Mouse (Mus musculus) layer of hippocampus, postnatal 14 days (tissue): ENCODE measurements around the gene Klk1b3. TPM values are rescaled to one million over a fixed set of nuclear protein-coding genes. Genes with fewer than 3 reads are reported as not detected.
"Not testable (repeated sequence)": the region's sequence is repeated elsewhere in the genome, so short reads cannot be mapped to it uniquely, and the experiment has no call there.

Experiments used
- DNase-seq, 2 experiments: peaks; one replicate each; pipeline ENCODE4 v3.0.0; 2021 to 2022; ENCODE audit warnings: low spot score in 2 of 2, mixed read lengths in 1 of 2
- long read RNA-seq, 2 experiments: library from polyadenylated mRNA; stranded (forward); transcript quantifications; one replicate each; pipeline ENCODE4 v2.0.0; 2021
- total RNA-seq, 2 experiments: library from RNA; stranded (reverse); gene quantifications; 2 replicates each; pipeline ENCODE4 v1.2.3; 2021

The Klk1b3 gene
- not detected for total RNA-seq
- long read RNA-seq, experiment 1 = 0 reads
- long read RNA-seq, experiment 2 = 0 reads

GRCm38 (mm10) chr7:44197891-44198290, at the start of gene Klk1b3:
TSS of gene Klk1b3 (plus strand) at chr7:44198191.
- DNase-seq = no peak

GRCm38 (mm10) chr7:44179299-44180045, 18.5 kb upstream of the Klk1b3 start:
- no peak for DNase-seq

DNA sequence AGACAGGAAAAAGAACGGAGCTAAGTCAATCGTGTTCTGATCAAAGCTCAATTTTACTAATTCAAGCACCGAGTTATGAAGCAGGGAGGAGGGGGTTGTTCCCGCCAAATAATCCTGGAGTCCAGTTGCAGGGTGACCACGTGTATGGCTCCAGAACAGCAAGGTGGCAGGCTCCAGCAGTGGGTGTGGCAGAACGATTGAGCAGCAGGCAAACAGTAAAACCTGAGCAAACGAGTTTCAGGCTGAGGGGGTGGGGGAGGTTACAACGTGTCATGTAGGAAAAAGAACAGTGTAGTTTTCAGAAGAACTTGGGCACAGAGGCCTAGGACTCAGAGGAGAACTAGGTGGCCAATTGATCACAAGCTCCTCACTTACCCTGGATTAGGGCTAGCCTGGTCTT, 11.5 kb upstream of the Klk1b3 start:
- DNase-seq = not testable (repeated sequence)

DNA sequence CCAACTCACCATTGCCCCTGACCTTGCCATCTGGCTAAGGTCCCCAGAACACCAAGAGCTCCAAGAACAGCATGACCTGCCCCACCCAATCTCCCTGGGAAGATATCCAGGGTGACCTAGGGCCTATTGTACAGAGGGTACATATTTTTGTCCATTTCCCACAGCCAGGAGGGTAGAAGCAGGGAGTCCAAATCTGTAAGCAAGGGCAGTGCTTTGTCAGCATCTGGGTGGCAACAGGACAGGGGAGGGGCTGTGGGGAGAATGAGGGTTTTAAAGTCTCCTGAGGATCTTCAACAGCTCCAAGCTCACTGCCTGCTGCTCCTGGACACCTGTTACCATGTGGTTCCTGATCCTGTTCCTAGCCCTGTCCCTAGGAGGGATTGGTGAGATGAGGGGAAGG, 10.1 kb upstream of the Klk1b3 start, which contains the start of gene Klk1b24:
Klk1b24 (plus strand) TSS at position 301 of the 400 bp plus-strand sequence.
- not testable (repeated sequence) for DNase-seq

GRCm38 (mm10) chr7:44193466-44193865, 4.5 kb upstream of the Klk1b3 start:
- not testable (repeated sequence) for DNase-seq

GRCm38 (mm10) chr7:44207135-44207534, 9.1 kb downstream of the Klk1b3 start, which contains the start of gene Klk1b4:
TSS of gene Klk1b4 (plus strand) at chr7:44207435.
- DNase-seq = not testable (repeated sequence)

DNA sequence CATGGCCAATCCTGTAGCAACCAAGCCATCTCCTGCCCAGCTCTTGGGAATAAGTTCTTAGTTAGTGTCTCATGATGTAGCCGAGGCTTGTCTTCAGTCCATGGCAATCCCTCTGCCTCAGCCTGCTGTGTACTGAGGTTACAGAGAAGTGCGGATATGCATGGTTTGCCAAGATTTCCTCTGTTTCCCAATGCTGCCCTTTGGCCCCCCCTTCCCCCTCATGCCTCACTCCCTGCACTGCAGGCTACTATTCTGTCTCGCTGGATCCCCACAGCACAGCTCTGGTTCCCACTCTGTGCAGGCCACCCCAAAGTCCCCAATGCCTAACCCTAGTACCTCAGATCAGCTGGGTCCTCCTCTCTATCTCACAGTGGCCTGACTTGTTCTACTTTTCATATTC, 10.3 kb downstream of the Klk1b3 start:
- no peak for DNase-seq

- no peak for DNase-seq
These were observed 17.7 kb downstream of the Klk1b3 start, which contains the start of gene Klk1b5 for GRCm38 (mm10) chr7:44215645-44216044. TSS of gene Klk1b5 (plus strand) at chr7:44215945.

DNA sequence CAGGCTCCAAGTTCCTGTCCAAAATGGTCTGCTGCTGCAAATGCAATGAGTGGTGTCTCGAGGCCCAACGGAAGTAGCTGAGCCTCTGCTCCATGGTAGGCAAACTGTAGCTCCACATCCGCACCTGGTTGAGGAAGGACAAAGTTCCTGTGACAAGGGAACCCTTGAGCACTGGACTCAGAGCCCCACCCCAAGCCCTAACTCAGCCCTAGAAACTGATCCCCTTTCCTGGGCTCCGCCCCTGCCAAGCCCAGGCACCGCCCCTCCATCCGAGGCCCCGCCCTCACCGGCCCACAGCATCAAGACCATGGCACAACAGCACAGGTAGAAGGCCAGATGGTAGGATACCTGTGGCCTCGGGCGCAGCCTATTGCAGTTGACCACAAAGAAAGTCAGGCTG, 23.6 kb downstream of the Klk1b3 start:
- not testable (repeated sequence) for DNase-seq

DNA sequence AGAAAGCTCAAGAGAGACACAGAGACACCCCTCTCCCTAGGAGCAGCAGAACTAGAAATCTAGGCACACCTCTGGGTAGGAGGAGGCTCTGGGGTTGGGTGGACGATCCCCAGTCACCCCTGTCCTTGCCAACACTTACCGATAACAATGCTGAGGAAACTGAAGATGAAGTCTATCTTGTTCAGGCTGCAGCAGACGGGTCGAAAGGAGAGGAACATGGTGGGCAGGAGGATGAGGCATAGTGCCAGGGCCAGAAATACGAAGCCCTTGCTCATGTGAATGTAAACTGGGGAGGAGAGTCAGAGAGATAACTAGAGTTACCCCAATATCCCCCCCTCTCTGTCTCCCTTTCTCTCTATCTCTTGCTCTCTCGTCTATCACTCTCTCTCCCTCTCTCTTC, 24.3 kb downstream of the Klk1b3 start:
- DNase-seq = not testable (repeated sequence)

- no peak for DNase-seq
These were observed 27.1 kb downstream of the Klk1b3 start, which contains the start of gene Klk1 for GRCm38 (mm10) chr7:44225076-44225475. TSS of gene Klk1 (plus strand) at chr7:44225360.

DNA sequence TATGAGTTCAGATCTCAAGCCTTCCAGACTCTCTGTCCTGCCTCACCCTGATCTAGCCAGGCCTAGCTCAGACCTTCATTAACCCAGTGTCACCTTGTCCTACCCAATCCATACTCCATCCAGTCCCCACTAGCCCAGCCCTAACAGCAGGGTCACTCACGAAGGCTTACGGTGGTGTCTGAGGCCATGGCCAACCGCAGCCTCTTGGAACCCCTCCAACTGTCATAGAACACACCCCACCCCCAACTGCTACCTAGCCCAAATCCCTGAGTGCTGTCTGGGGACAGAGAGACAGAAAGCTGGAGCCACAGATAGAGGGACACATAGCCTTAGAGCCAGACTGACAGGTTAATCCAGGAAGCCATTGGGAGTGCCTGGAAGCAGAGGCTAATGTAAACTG, 37.9 kb downstream of the Klk1b3 start, which contains the start of gene Gm36864:
Gm36864 (plus strand) TSS at position 269 of the 400 bp plus-strand sequence.
- DNase-seq = no peak

DNA sequence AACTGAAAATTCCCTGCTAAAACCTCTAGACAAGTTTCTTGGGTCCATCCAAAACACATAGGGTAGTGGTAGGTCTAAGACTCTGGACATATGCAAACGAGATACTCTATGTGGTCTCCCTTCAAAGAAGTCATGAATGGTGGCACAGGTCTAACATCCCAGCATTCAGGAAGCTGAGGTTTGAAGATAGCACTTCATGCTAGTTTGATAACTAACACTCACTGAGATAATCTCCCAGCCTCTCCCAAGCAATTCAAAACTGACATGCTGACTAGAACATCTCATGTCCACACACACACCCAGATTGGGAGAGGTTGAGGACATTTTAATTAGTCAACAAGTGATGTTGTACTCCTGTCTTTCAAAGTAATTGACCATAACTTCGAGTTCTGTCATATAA, 41.9 kb downstream of the Klk1b3 start:
- DNase-seq = no peak

DNA sequence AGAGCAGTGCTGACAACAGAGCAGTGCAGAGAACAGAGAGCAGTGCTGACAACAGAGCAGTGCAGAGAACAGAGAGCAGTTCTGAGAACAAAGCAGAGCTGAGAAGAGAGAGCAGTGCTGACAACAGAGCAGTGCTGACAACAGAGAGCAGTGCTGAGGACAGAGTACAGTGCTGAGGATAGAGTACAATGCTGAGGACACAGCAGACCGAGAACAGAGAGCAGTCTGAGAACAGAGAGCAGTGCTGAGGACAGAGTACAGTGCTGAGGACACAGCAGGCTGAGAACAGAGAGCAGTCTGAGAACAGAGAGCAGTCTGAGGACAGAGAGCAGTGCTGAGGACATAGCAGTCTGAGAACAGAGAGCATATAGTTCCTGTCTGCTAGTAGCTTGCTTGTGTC, 42.7 kb downstream of the Klk1b3 start:
- no peak for DNase-seq

- DNase-seq = no peak
These were observed 43.2 kb downstream of the Klk1b3 start for GRCm38 (mm10) chr7:44241163-44241562.

GRCm38 (mm10) chr7:44244080-44244479, 46.1 kb downstream of the Klk1b3 start:
- DNase-seq = no peak

DNA sequence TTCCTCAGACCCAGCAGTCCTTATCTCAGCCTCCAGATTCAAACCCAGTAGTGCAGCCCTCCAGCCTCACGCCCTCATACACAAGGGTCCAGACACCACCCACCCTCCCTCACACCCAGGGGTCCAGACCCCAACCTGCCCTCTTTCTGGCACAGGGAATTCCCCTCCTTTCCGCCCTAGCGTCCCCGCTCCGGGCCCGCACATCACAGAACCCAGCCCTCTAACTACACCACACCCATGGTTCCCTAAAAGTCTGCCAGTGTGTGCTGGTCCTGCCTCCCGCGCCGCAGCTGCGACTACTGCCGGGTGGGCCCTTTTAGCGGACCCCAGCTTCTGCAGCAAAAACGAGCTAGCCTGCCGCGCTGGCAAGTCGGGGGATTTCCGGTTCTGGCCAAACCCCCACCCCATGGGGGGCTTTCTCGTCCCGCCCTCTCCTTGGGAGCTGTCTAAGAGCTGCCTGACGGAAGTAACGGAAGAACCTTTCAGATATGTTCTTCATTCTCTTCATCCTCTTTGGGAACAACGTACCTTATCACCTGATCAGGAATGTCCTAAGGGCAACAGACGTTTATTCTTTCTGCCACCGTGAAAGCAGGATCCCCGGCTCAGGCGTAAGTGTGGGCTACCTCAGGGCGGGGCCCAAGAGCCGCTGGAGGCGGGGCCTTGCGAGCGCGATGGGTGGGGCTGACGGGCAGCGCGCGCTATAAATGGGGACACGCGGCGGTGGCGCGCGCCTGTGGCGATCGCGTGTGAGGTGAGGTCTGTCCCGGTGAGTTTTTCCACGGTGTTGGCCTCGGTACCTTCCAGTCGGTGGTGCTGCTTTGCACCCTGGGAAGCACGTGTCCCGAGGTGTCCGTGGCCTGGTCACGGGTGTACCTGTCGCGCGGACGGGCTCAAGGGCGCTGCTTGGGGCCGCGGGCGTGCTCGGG, 48.3 kb downstream of the Klk1b3 start, which contains the start of the genes 1700028J19Rik and 2410002F23Rik:
1700028J19Rik (minus strand) TSS at position 641 of the 929 bp plus-strand sequence.
2410002F23Rik (plus strand) TSS at position 668 of the 929 bp plus-strand sequence.
- DNase-seq = peak; percentile 93 to 96

- peak in 1 of 2 experiments; percentile 57 for DNase-seq
These were observed 49.0 kb downstream of the Klk1b3 start for GRCm38 (mm10) chr7:44246984-44247470.

- DNase-seq = no peak
These were observed 50.0 kb downstream of the Klk1b3 start for GRCm38 (mm10) chr7:44247971-44248370.

- no peak for DNase-seq
These were observed 51.3 kb downstream of the Klk1b3 start for GRCm38 (mm10) chr7:44249248-44249647.

GRCm38 (mm10) chr7:44250732-44251275, 52.8 kb downstream of the Klk1b3 start:
- DNase-seq = not testable (repeated sequence)
